Mouse (Mus musculus) ovary, adult 18-20 months (tissue): ENCODE data around the gene Tram2.

Source experiments
- DNase-seq: peaks from one replicate; pipeline ENCODE4 v3.0.0; 2022; ENCODE audit warnings: low spot score, mixed read lengths

The Tram2 gene

DNA sequence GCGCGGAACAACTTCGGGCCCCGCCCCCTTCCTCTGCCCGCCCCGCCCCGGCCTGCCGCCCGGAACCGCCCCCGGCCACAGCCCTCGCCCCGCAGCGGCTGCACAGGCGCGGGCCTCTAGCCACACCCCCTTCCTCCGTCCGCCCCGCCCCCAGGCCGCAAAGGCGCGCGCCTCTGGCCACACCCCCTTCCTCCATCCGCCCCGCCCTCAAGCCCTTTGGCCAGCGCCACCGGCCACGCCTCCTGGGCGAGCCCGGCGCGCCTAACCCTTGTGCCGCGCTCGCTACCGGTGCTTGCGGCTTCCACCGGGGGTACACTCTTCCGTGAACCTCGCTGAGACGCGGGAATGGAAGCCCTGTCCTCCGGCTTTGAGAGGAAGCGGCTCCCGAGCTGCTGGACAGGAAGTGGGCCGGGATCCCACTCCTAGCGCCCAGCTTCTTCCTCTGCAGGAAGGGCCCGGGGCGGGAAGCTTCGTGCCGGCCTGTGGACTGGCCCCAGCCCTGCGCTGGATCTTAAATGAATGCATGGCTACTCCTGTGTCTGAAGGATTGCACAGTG, at the start of gene Tram2:
TSS of gene Tram2 (minus strand) at position 13 of the 557 bp plus-strand sequence.
- peak; percentile 89 for DNase-seq

DNA sequence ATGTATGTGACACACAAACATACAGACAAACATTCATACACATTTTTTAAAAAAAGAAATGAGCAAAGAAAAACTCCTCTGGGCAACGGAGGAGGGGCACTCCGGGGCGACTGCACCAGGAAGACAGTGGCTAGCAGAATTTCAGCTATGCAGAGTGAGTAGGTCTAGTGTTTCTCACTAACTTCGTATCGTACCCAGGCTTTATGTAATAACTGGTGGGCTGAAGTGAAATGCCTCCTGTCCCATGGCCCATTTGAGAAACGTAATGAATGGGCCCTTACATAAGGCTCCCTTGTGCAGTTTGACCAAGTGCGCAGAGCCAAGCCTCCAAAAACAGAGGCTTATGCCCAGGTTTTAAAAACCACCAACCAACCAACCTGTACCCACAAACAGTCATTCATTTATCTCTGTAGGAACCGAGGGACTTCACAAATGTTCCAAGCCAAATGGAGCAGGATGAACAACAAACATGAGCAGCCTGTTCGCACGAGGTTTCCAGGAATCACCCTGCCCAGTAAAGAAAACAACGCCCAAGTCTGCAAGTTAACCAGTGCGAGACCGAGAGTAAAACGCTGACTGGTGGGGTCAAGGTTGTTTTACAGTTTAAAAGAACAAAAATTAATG, 45.8 kb upstream of the Tram2 start:
- no peak for DNase-seq

DNA sequence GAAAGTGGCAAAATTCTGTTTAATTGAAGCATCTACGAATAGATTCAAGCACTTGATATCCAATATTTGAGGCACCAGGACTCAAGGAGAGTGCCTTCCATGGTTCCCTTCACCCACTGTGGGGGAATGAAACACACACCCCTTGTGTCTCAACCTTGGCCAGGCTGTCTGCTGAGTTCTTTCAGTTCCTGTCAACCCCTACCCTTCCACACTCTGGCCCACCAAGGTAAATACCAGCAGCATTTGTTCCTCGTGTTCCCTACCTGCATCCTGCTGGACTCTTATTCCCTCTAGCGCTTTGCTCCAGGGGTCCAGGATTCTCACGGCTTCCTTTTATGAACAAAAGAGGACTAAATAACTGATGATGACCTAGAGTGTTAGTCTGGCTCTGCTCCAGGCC, 24.8 kb upstream of the Tram2 start:
- DNase-seq: no peak

DNA sequence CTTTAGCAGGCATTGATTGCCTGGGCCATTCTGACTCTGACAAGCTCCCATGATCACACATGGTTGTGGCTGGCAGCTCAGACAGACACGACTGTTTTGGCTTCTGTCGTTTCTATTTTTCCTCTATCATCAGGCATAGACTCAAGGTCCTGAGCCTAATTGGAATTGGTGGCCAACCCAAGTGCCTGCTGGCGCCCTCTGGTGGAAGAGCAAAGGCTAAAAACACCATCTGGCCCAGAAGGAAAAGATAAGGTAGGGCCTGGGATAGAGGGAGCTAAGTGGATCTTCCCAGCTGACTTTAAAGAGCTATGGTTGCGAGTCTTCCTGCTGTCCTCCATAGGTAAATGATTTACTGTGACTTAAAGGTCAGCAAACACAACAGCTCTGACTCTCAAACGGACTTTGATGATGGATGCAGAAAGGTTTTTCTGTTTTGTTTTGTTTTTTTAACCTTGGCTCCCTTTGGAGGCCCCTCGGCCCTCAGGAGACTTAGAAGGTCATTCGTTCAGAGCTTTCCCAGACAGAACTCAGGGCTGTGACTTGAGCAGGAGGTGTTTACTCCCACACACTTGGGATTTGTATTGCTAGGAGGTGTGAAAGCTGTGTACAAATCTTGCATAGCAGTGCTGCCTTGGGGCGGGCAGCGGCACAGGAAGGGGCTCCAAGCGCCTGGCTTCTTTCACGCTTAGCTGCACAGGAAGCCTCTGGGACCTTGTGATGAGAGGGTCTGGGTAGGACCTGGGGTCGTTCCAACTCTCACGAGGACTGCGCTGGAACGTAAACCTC, 22.4 kb upstream of the Tram2 start:
- DNase-seq: peak; percentile 76

DNA sequence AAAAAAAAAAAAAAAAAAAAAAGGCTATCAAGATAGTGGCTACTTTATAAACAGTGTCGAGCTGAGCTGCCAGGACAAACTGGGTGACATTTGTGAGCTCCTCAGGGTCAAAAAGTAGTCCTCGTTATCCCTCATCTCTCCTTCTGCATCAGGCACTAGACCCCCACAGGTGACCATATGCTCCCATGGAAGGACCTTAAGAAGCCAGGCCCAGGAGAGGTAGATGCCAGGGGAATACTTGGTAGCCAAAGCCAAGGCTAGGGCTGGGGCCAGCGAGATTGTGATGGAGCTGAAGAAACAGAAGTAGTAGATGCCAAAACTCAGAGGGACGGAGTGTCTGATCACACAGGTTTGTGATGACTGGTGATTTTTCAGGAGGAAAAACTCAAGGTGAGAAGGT, 21.7 kb upstream of the Tram2 start:
- DNase-seq: no peak

DNA sequence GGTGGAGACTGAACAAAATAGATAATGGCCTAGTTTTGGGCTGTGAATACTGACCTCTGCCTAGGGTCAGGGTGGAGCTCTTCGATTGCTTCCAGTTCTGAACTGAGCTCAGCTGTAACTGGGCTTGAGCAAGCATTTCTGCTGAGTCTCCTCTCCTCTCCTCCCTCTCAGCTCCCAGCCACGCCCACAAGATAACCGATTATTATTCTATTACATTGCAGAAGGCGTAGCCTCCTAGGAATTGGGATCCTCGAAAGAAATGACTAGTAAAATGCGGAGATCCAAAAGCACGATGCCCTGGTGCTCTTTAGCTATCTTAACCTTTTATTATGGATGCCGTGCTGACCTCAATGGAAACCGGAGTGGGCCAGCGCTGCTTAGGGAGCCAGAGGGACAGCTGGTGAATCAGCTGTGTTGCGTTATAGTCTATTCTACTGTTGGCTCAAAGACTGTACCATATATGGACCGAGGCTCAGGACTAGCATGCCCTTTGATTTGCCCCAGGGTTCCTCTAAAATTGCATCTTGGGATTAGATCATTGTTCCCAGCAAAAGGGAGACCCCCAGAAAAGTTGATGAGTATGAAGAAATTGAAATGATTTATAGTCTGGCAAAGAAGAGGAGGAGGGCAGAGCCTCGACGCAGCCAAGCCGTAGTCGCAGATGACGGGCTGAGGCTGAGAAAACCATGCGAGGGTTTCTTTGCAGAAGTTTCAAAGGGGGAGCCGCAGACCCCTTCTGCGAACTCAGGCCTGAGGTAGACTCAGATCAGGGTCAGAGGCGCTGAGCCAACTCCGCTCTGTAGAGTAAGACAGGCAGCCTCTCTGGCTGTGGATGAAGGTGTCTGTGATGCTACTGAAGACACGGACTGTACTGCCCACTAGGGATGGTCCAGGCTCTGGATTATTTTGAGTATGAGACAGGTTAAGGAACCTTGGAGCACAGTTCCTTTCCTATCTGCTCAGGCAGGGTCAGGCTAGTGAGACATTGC, 18.3 kb upstream of the Tram2 start:
- no peak for DNase-seq

DNA sequence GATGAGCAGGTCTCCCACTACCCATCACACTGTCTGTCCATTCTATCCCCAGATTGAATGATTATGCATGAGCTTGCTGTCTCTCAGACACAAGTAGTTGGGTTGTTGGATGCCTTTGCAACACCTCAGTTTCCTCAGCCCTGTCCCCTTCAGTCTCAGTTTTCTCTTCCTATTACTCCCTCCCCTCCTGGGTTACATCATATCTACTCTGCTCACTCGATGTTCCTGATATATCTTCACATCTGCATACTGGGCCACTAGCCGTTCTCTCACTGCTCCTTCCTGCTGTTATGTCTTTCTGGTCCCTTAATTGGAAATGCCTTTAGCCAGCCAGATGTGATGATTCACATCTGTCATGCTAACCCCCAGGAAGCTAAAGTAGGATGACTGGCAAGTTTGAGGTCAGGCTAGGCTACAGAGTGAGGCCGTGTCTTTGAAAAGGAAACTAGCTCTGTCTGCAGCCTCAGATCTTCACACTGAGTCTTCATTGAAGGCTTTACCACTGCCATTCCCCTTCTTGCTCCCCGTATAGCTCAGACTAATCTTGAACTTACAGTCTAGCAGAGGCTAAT, 15.7 kb upstream of the Tram2 start:
- DNase-seq: no peak

DNA sequence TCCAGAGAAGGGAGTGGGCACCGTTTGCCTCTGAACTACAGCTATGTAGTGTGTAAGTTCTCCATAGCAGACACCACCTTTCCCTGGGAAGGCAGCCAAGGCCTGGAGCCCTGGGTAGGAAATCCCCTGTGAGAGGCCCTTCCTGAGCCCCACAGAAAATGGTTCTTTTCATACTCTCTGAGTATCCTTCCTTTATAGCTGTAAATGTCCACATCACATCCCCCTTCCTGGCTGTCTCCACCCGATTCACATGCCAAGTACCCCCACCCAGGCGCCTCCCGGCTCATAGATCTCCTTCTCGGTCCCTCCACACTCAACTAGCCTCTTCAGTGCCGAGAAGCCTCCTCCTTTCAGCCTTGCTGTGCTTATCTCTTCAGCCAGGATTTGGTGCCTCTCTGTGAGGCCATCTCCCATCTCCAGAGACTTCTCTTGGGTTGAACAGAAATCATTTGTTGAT, 10.7 kb upstream of the Tram2 start:
- no peak for DNase-seq

DNA sequence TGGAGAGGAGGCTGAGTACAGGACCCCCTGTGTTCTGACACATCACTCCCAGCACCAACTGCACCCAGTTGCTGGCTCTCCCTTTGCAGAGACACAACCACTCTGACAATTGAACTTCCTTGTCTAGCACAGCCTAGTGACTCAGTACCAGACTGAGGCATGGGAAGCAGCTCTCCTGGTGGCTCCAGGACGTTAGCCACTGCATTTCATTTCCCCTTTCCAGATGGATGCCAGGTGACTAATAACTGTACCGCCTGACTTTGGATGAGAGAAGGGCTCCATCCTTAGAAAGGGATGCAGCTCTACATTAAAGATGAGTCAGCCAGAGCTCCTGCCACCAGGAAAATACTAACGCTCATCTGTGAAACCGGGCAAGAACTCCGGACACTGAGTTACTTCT, 7.3 kb upstream of the Tram2 start:
- DNase-seq: no peak

DNA sequence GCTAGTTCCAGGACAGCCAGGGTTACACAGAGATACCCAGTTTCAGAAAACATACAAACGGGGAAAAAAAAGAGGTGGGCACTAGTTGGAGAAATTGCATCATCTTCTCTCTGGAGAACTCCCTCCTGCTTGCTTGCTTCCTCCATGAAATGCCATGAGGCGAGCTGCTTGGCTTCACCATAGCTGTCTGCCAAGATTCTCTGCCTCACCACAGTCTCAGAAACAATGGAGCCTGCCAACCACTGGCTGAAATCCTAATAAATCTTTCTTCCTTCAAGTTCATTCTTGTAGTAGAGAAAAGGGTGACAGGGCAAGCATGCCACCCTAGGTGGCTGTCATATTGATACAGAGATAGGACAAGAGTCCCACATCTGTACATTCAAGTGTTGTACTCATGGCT, 5.6 kb upstream of the Tram2 start:
- no peak for DNase-seq

DNA sequence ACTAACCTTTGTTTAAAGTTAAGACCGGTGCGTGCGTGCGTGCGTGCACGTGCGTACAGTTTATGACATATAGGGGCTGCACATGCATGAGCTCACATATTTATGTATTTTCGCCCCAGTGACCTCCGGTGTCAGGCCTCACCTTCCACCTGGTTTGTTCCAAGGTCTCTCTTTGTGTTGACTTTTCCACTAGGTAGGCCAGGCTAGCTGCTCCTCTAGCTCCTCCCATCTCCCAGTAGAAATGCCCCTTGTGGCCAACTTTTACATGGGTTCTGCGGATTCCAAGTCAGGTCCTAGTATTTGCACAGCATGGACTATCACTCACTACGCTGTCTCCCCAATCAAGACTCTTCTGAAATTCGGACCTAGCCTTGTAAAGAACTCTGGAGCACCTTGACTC, 1.3 kb upstream of the Tram2 start:
- DNase-seq: no peak

DNA sequence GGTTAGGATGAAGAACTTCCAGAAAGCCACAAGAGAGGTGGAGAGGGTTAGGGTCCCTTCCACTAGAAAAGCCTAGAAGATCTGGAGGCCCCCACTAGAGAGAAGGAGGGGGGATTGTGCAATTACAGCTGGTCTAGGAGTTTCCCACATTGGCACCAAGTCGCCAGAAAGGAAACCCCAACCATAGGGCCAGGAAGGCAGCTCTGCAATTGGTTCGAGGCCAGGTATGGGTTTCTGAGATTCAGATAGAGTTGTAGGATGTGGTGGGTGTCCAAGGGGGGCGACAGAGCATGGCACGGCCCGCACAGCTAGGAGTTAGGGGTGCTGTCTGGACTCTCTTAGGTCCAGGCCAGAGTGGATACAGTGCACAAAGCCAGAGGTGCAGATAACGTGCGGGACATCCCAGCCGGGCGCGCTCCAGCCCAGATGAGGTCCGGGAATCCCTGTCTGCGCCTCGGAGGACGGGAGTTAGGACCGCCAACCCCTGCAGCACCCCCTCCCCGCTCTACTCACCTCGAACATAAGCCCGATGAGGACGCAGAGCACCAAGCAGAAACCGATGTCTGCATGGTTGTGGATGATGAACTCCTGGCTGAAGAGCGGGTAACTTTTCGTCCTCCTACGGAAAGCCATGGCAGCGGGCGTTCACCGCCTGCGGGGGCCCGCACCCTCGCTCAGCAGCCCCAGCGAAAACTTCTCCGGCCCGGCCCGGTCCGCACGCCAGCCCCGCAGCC, 381 bp downstream of the Tram2 start:
- DNase-seq: peak; percentile 13

DNA sequence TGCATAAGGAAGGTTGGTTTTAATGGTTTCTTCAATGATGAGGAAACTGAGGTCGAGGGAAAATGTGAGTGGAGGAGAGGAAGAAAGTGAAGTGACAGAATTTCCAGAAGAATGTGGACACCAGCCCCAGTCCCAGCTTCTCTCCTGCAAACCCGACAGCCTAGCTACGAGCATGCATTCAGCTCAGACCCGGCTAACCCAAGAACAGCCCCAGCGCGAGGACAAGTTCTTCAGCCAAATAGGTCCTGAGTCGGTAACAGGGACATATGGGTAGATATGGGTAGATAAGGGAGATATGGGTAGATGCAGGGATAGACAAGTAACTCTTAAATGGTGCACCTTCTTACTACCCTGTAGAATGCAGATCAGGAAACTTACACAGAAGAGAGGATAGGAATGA, 1.4 kb downstream of the Tram2 start:
- no peak for DNase-seq

DNA sequence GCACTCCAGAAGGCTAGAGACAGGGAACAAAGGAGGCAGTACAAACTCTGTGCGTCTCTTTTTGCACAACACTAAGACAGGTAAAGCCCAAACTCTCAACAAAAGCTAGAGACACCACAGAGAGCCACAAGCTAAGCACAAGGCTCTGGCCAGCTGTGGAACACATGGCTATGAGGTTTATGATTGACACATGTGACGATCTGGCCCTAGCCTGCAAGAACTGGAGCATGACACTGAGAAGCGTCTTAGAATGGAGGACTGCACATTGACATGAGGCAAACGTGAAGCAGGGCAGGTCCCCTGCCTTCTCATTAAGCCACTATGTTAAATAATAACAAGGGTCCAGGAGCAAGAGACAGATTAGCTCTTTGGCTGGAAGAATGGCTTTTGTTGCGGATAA, 1.8 kb downstream of the Tram2 start:
- DNase-seq: no peak

DNA sequence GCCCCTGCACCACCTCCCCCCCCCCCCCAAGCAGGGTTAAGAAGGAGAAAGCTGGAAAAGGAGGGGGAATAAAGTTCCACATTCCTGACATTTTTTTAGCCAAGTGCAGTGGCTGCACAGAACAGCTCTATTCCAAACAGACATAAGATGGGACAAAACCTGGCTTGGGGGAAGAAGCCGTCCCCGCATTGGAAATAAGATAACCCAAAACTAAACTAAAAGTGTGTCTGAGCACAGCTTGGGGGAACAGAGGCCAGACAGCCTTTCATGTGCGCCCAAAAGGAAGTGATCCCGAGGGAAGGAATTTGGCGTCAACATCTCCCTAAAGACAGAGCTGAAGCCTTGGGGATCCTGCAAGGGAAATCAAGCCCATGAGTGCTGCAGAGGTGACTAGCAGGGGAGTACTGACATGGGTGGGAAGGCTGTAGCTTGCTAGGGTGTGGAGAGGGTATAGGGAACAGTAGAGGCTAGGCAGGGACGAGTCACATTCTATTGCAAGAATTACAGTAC, 3.0 kb downstream of the Tram2 start:
- no peak for DNase-seq

DNA sequence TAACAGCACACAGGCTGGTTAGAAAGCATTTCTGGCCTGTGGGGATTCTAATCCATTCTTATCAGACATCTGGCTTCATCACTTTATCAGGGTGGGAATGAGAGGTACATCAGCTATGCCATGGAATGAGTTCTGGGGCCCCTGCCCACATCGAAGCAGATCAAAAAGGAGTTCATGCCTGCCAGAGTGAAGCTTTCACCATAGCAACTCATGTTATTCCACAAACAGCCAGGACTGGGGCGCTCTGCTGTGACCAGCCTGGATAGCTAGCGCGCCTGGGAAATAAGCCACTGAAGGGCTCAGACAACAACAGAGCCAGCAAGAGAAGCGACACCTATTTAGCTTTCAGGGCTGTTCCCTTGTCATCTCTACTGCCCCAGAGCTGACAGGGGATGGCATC, 4.8 kb downstream of the Tram2 start:
- DNase-seq: no peak

DNA sequence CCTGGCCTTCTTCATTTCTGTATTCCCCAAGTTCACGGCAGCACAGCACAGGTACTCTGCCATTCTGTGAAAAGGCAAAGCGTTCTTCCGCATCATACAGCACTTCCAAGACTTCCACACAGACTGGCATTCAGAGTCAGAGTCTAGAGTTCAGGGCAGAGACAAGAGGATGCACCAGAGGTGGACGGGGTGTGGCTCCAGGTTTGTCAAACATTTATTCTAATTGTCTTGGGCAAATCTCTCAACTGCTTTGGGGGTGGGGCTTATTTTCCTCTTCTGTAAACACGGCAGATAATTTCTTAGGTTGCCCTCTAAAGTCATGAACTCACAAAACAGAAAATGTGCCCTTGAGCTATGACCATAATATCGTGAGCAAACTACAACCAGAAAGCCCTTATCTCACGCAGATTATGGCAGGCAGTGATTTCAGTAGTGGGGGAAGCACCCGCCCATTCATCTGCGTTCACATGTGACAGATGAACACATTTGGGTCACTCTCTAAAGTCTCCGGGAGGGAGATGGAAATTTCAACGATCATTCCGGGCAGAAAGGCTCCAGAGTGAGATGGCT, 6.1 kb downstream of the Tram2 start:
- no peak for DNase-seq

DNA sequence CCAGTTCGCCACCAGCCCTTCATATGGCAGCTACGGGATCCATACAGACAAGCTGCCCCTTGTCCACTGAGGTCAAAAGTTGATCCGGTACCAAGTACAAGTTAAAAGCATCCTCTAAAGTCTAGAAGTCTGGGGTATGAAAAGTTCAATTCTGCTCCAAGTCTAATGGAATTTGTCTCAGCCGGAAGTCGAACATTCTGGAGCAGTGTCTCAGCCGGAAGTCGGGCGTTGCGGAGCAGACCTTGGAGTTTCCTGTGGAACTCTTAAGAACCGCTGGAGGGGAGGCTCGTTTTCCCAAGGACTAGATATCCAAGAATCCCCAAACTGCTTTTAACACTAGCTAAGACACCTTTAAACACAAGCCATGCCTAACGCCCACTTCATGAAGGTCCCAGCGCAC, 8.4 kb downstream of the Tram2 start:
- DNase-seq: no peak

DNA sequence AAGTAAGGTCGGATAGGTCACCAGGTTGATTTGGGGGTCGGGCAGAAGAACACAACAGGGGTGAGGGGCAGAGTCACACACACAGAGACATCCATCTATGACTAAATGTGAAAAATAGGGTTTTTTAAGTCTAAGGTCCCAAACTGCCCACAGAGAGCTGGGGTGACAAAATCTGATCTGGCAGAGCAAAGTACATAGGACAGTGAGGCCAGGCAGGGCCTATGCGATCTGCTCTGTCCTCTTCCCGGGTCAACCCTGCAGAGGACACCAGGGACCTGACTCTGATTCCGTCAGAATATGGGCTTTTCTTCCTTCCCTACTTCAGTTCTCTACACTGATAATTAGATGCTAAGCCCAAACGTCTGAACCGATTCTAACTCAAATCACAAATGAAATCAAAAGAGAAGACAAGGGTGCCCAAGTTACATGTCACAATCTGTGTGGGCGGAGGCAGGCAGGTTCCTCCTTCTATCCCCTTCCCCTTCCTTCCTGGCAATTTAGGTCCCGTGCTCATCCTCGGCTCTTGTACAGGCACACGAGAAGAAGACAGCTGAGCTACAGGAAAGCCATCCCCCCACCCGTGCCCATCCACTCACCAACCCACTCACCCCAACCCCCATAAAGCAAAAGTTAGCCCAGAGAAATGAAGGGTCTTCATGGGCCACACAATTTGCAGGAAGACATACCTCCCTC, 9.1 kb downstream of the Tram2 start:
- no peak for DNase-seq

DNA sequence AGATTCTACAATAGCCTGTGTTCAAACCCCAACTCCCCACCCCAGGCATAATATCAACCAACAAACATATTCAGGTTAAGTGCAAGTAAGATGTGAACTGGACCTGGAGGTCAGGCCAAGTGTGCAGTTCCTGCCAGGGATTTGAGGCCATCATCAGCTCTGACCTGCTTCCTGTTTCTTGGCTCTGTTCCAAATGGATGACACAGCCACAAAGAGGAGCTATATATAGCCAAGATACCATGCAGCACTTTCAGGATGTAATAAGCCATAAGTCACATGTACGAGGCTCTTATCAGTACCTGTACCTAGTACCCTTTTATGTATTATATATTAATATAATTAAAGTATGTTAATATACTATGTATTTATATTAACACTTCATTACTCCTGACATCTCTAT, 10.5 kb downstream of the Tram2 start:
- DNase-seq: no peak
